ENCODE assay signal across 8 mouse cellular contexts in genomic region chr5:134455914-134456423, GRCm38 (mm10). TPM values are rescaled to one million over a fixed set of nuclear protein-coding genes. Genes with fewer than 3 reads are reported as not detected.
DNase-seq lines count a peak whose midpoint lies in the region; ATAC-seq and TF ChIP-seq lines count a peak whose summit lies in the region.

No protein-coding gene starts in this region.

- TF ChIP-seq EP300 in stomach, postnatal 0 days (optimal IDR thresholded peaks at IDR 0.05), result no peak

- peaks cover 2% of the 10 kb centered on the region; the same call in 1 of the 2 replicates for H3K36me3 ChIP-seq in erythroblast, embryonic 14.5 days (ENCODE audit: control insufficient read depth)
- H3K36me3 ChIP-seq in embryonic facial prominence, embryonic 13.5 days, result peaks cover 26% of the 10 kb centered on the region
- peaks cover 9% of the 10 kb centered on the region for H3K36me3 ChIP-seq in hindbrain, embryonic 12.5 days
- no peaks in the 10 kb centered on the region for H3K36me3 ChIP-seq in limb, embryonic 11.5 days (ENCODE audit: control insufficient read depth, insufficient read depth, low read length)
- H3K36me3 ChIP-seq in midbrain, embryonic 10.5 days, result peaks cover 37% of the 10 kb centered on the region
- H3K36me3 ChIP-seq in stomach, postnatal 0 days (ENCODE audit: control insufficient read depth, insufficient read depth, low read length), result no peaks in the 10 kb centered on the region

- H3K27me3 ChIP-seq in erythroblast, embryonic 14.5 days (ENCODE audit: control insufficient read depth), result no peaks in the 10 kb centered on the region
- H3K27me3 ChIP-seq in embryonic facial prominence, embryonic 13.5 days, result no peaks in the 10 kb centered on the region
- H3K27me3 ChIP-seq in hindbrain, embryonic 12.5 days, result no peaks in the 10 kb centered on the region
- no peaks in the 10 kb centered on the region for H3K27me3 ChIP-seq in limb, embryonic 11.5 days (ENCODE audit: control insufficient read depth, insufficient read depth, low read length)
- H3K27me3 ChIP-seq in midbrain, embryonic 10.5 days (ENCODE audit: low read depth, poor library complexity, severe bottlenecking), result no peaks in the 10 kb centered on the region
- no peaks in the 10 kb centered on the region for H3K27me3 ChIP-seq in stomach, postnatal 0 days (ENCODE audit: control insufficient read depth, insufficient read depth, low read length)

- H3K4me1 ChIP-seq in erythroblast, embryonic 14.5 days (ENCODE audit: control insufficient read depth), result peaks cover 23% of the 10 kb centered on the region
- peaks cover 26% of the 10 kb centered on the region for H3K4me1 ChIP-seq in embryonic facial prominence, embryonic 13.5 days
- H3K4me1 ChIP-seq in hindbrain, embryonic 12.5 days, result peaks cover 22% of the 10 kb centered on the region
- H3K4me1 ChIP-seq in limb, embryonic 11.5 days (ENCODE audit: control insufficient read depth, insufficient read depth, low read length), result peaks cover 10% of the 10 kb centered on the region
- peaks cover 30% of the 10 kb centered on the region for H3K4me1 ChIP-seq in midbrain, embryonic 10.5 days
- no peaks in the 10 kb centered on the region for H3K4me1 ChIP-seq in stomach, postnatal 0 days (replicated peaks; ENCODE audit: control insufficient read depth, insufficient read depth)

- peak overlapping the region; percentile 67 for H3K4me3 ChIP-seq in erythroblast, embryonic 14.5 days (replicated peaks)
- H3K4me3 ChIP-seq in embryonic facial prominence, embryonic 13.5 days, result peak overlapping the region; percentile 67
- H3K4me3 ChIP-seq in hindbrain, embryonic 12.5 days, result peak overlapping the region; percentile 74
- H3K4me3 ChIP-seq in limb, embryonic 11.5 days (ENCODE audit: low read depth, low read length), result peak overlapping the region; percentile 83
- peak overlapping the region; percentile 86 for H3K4me3 ChIP-seq in midbrain, embryonic 10.5 days
- peak overlapping the region; percentile 75 for H3K4me3 ChIP-seq in stomach, postnatal 0 days (ENCODE audit: low read depth, low read length)

- no peak for ATAC-seq in erythroblast, adult 5-6 weeks (replicated peaks; ENCODE audit: low FRiP score, poor library complexity, severe bottlenecking)
- peak; percentile 49 for ATAC-seq in embryonic facial prominence, embryonic 13.5 days (ENCODE audit: insufficient number of reproducible peaks, insufficient read depth, low FRiP score, low TSS enrichment, low read depth)
- ATAC-seq in hindbrain, embryonic 12.5 days (ENCODE audit: low FRiP score), result peak; percentile 69
- ATAC-seq in limb, embryonic 11.5 days (ENCODE audit: insufficient number of reproducible peaks, low FRiP score, low TSS enrichment, low read depth), result peak; percentile 65; the same call in 1 of the 2 replicates
- ATAC-seq in stomach, postnatal 0 days (ENCODE audit: low FRiP score, low TSS enrichment), result peak; percentile 39

- 0 out of 2 replicates have a peak, but pooled peaks cover 2% of the 10 kb centered on the region for H3K9me3 ChIP-seq in erythroblast, embryonic 14.5 days (ENCODE audit: control insufficient read depth, low read length)
- no peaks in the 10 kb centered on the region; the same call in 1 of the 2 replicates for H3K9me3 ChIP-seq in embryonic facial prominence, embryonic 13.5 days
- no peaks in the 10 kb centered on the region; the same call in 1 of the 2 replicates for H3K9me3 ChIP-seq in hindbrain, embryonic 12.5 days (replicated peaks)
- H3K9me3 ChIP-seq in limb, embryonic 11.5 days (ENCODE audit: control insufficient read depth, low read length), result no peaks in the 10 kb centered on the region
- peaks cover 20% of the 10 kb centered on the region for H3K9me3 ChIP-seq in midbrain, embryonic 10.5 days (replicated peaks)
- no peaks in the 10 kb centered on the region for H3K9me3 ChIP-seq in stomach, postnatal 0 days (ENCODE audit: control insufficient read depth, low read length)

- 0 out of 2 replicates have a peak, but pooled peaks have one; percentile 10 for TF ChIP-seq CTCF in stomach, postnatal 0 days (IDR thresholded peaks at IDR 0.05; ENCODE audit: low read depth)

- peak overlapping the region; percentile 89 for H3K9ac ChIP-seq in embryonic facial prominence, embryonic 13.5 days
- H3K9ac ChIP-seq in hindbrain, embryonic 12.5 days, result peak overlapping the region; percentile 92
- H3K9ac ChIP-seq in limb, embryonic 11.5 days (ENCODE audit: low read length), result peak overlapping the region; percentile 97
- peak overlapping the region; percentile 89 for H3K9ac ChIP-seq in stomach, postnatal 0 days (ENCODE audit: low read length)

- DNase-seq in adrenal gland, postnatal 36 days, result peak; percentile 55 to 74
- peak; percentile 81 for DNase-seq in limb, embryonic 11.5 days (ENCODE audit: low spot score)
- DNase-seq in midbrain, embryonic 10.5 days (ENCODE audit: low spot score), result peak; percentile 69
- DNase-seq in stomach, postnatal 0 days (ENCODE audit: low spot score), result peak; percentile 73

- H3K27ac ChIP-seq in embryonic facial prominence, embryonic 13.5 days, result peak overlapping the region; percentile 93
- H3K27ac ChIP-seq in hindbrain, embryonic 12.5 days, result peak overlapping the region; percentile 89
- peak overlapping the region; percentile 81 for H3K27ac ChIP-seq in limb, embryonic 11.5 days (replicated peaks; ENCODE audit: low read depth, low read length)
- H3K27ac ChIP-seq in midbrain, embryonic 10.5 days (replicated peaks), result peak overlapping the region; percentile 98
- H3K27ac ChIP-seq in stomach, postnatal 0 days (replicated peaks), result peak overlapping the region; percentile 86

- H3K4me2 ChIP-seq in embryonic facial prominence, embryonic 13.5 days, result peak overlapping the region; percentile 91
- H3K4me2 ChIP-seq in hindbrain, embryonic 12.5 days (replicated peaks), result peak overlapping the region; percentile 87
- peak overlapping the region; percentile 88 for H3K4me2 ChIP-seq in limb, embryonic 11.5 days (ENCODE audit: low read depth, severe bottlenecking)
- peak overlapping the region; percentile 92 for H3K4me2 ChIP-seq in stomach, postnatal 0 days (replicated peaks; ENCODE audit: low read depth)

- WGBS in embryonic facial prominence, embryonic 13.5 days, result under 1% methylated on average over 17 of the region's 17 CpGs
- WGBS in hindbrain, embryonic 12.5 days, result 0% methylated on average over 16 of the region's 17 CpGs
- 0% methylated on average over 17 of the region's 17 CpGs for WGBS in limb, embryonic 11.5 days
- 0% methylated on average over 17 of the region's 17 CpGs for WGBS in midbrain, embryonic 10.5 days
- 0% methylated on average over 16 of the region's 17 CpGs for WGBS in stomach, postnatal 0 days

RNA-seq across cellular contexts. Expression of gene Gtf2ird1, which starts 0.5 kb away (rescaled TPM):
- 2.0 and 3.0 TPM in 2 replicates for polyA plus RNA-seq in erythroblast, embryonic 14.5 days (2012)
- 3.3 and 29.0 TPM in 2 replicates for total RNA-seq in erythroblast, adult 5-6 weeks (2015; ENCODE audit: low replicate concordance)
- 2.2 TPM in 2 replicates for total RNA-seq in erythroblast, adult 5-6 weeks (2017; ENCODE audit: low replicate concordance)
- 10 to 100 TPM; 44.4 to 59.1 TPM for total RNA-seq in adrenal gland, postnatal 36 days (2021)
- 130 TPM in 2 replicates for polyA plus RNA-seq in embryonic facial prominence, embryonic 13.5 days (2015; fragmentation: Nextera tagmentation; extraction: Ambion mirVana)
- polyA plus RNA-seq in hindbrain, embryonic 12.5 days (2016; fragmentation: Nextera tagmentation; extraction: Ambion mirVana), result 95.9 and 99.9 TPM in 2 replicates
- polyA plus RNA-seq in limb, embryonic 11.5 days (2014; fragmentation: Nextera tagmentation; extraction: Ambion mirVana), result 126 and 135 TPM in 2 replicates
- polyA plus RNA-seq in midbrain, embryonic 10.5 days (2016; fragmentation: Nextera tagmentation; extraction: Ambion mirVana), result 96.4 and 109 TPM in 2 replicates
- polyA plus RNA-seq in stomach, postnatal 0 days (2015; fragmentation: Nextera tagmentation; extraction: Ambion mirVana), result 42.4 and 47.0 TPM in 2 replicates

Comparison
In these comparisons a context has a peak if more than half of its experiments do, and no peak if none do; other contexts are left out.
1. RNA of gene Gtf2ird1, which starts 0.5 kb away (polyA plus RNA-seq): 130 TPM in embryonic facial prominence, embryonic 13.5 days, 126 to 135 TPM in limb, embryonic 11.5 days, 96.4 to 109 TPM in midbrain, embryonic 10.5 days, 95.9 to 99.9 TPM in hindbrain, embryonic 12.5 days and 42.4 to 47.0 TPM in stomach, postnatal 0 days; 2.0 to 3.0 TPM in erythroblast, embryonic 14.5 days; every median in the first group is over 10 times any median in the second.
2. Peak in every context shown above with its lines, with median percentiles within 50 percentile points of each other: H3K4me3 ChIP-seq, DNase-seq, H3K27ac ChIP-seq, H3K4me2 ChIP-seq and H3K9ac ChIP-seq.